Mouse (Mus musculus): ENCODE measurements around the gene Olfr361. TPM values are rescaled to one million over a fixed set of nuclear protein-coding genes. Genes with fewer than 3 reads are reported as not detected.
"Not testable (repeated sequence)": the region's sequence is repeated elsewhere in the genome, so short reads cannot be mapped to it uniquely, and the experiment has no call there.

Olfr361 gene
- not detected in 2 replicates for polyA plus RNA-seq (2016; fragmentation: Nextera tagmentation; extraction: Ambion mirVana)

DNA sequence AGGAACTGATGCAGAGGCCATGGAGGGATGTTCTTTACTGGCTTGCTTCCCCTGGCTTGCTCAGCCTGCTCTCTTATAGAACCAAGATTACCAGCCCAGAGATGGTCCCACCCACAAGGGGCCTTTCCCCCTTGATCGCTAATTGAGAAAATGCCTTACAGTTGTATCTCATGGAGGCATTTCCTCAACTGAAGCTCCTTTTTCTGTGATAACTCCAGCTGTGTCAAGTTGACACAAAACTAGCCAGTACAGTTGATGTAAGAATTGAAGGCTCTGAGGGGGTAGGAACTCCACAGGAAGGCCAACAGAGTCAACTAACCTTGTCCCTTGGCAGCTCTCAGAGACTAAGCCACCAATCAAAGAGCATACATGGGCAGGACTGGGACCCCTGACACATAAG, at the start of gene Olfr361:
Gene Olfr361 (minus strand): TSS at position 101 of the 400 bp plus-strand sequence.
- not testable (repeated sequence) for H3K9ac ChIP-seq; ATAC-seq (ENCODE audit: insufficient number of reproducible peaks, insufficient read depth, low FRiP score, low TSS enrichment); H3K4me1 ChIP-seq; H3K4me3 ChIP-seq; H3K27me3 ChIP-seq; H3K9me3 ChIP-seq; H3K27ac ChIP-seq; H3K36me3 ChIP-seq; H3K4me2 ChIP-seq (replicated peaks)
- 53% methylated on average over 1 of the region's 1 CpGs for WGBS

DNA sequence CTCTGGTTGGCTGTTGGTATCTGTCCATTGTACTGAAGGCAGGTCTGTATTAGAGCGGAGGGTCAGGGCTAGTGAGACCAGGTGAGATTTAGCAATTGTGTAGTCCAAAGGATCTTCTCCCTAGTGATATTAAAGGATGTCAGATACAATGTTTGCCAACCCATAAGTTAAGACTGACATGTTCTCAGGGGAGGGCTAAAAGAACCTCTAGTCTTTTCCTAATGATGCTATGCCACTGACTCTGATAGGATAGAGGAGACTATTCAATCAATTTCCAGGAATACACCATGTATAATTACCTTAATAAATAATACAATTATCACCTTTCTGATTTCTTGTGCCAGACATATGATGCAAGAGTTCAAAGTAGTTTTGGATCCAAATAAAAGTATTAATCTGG, 28.7 kb upstream of the Olfr361 start, which contains the start of gene Olfr362:
Gene Olfr362 (minus strand): TSS at position 101 of the 400 bp plus-strand sequence.
- H3K27me3 ChIP-seq: no peaks in the 10 kb centered on the region
- H3K4me2 ChIP-seq (replicated peaks): no peak within 1 kb of the TSS
- no peak for ATAC-seq (ENCODE audit: insufficient number of reproducible peaks, insufficient read depth, low FRiP score, low TSS enrichment)
- no peaks in the 10 kb centered on the region for H3K36me3 ChIP-seq
- H3K9ac ChIP-seq: no peak within 1 kb of the TSS
- H3K4me3 ChIP-seq: no peak within 1 kb of the TSS
- no peak within 1 kb of the TSS for H3K27ac ChIP-seq
- peaks cover 13% of the 10 kb centered on the region; the same call in 1 of the 2 replicates for H3K9me3 ChIP-seq
- H3K4me1 ChIP-seq: no peaks in the 10 kb centered on the region
- WGBS: 85% methylated on average over 1 of the region's 1 CpGs

DNA sequence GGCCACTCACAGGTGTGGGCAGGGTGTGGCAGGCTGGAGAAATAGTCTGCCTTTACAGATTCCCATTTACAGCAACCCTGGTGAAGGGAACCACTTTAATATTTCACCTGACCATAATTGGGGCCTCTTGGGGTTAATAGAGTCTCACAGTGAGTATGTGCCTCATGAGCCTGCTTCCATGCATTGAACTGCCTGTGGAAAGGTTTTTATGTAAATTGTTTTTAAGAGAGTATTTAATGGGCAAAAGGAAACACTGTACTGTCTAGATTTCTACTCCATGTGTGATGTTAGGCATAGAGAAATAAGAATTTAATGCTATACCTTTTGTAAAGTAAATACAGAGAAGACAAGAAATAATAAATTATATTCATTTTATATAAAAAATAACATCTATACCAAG, 23.6 kb downstream of the Olfr361 start, which contains the start of gene Olfr360:
Gene Olfr360 (plus strand): TSS at position 301 of the 400 bp plus-strand sequence.
- Histone ChIP-seq H3K27ac (no peak within 1 kb of the TSS), H3K4me3 (no peak within 1 kb of the TSS), H3K27me3 (no peaks in the 10 kb centered on the region), H3K9ac (no peak within 1 kb of the TSS), H3K36me3 (no peaks in the 10 kb centered on the region), H3K4me1 (no peaks in the 10 kb centered on the region), H3K4me2 (replicated peaks) (no peak within 1 kb of the TSS), H3K9me3 (peaks cover 7% of the 10 kb centered on the region)
- ATAC-seq (ENCODE audit: insufficient number of reproducible peaks, insufficient read depth, low FRiP score, low TSS enrichment): no peak

Other genes starting within 250 kb of the Olfr361 start
- not detected in 2 replicates for gene Olfr350, start 243.0 kb downstream of the Olfr361 start, polyA plus RNA-seq (2016; fragmentation: Nextera tagmentation; extraction: Ambion mirVana)
- not detected in 2 replicates for gene Olfr351, start 226.6 kb downstream of the Olfr361 start, polyA plus RNA-seq (2016; fragmentation: Nextera tagmentation; extraction: Ambion mirVana)
- gene Olfr352, start 220.8 kb downstream of the Olfr361 start, polyA plus RNA-seq (2016; fragmentation: Nextera tagmentation; extraction: Ambion mirVana): not detected in 2 replicates
- gene Olfr353, start 196.4 kb downstream of the Olfr361 start, polyA plus RNA-seq (2016; fragmentation: Nextera tagmentation; extraction: Ambion mirVana): not detected in 2 replicates
- gene Olfr354, start 183.6 kb downstream of the Olfr361 start, polyA plus RNA-seq (2016; fragmentation: Nextera tagmentation; extraction: Ambion mirVana): not detected in 2 replicates
- gene Olfr355, start 160.4 kb downstream of the Olfr361 start, polyA plus RNA-seq (2016; fragmentation: Nextera tagmentation; extraction: Ambion mirVana): not detected in 2 replicates
- not detected in 2 replicates for gene Olfr356, start 152.2 kb downstream of the Olfr361 start, polyA plus RNA-seq (2016; fragmentation: Nextera tagmentation; extraction: Ambion mirVana)
- not detected in 2 replicates for gene Olfr357, start 95.5 kb downstream of the Olfr361 start, polyA plus RNA-seq (2016; fragmentation: Nextera tagmentation; extraction: Ambion mirVana)
- gene Olfr358, start 80.0 kb downstream of the Olfr361 start, polyA plus RNA-seq (2016; fragmentation: Nextera tagmentation; extraction: Ambion mirVana): not detected in 2 replicates
- not detected in 2 replicates for gene Olfr360, start 23.5 kb downstream of the Olfr361 start, polyA plus RNA-seq (2016; fragmentation: Nextera tagmentation; extraction: Ambion mirVana)
- gene Olfr362, start 28.6 kb upstream of the Olfr361 start, polyA plus RNA-seq (2016; fragmentation: Nextera tagmentation; extraction: Ambion mirVana): not detected in 2 replicates
- gene Olfr364-ps1, start 50.0 kb upstream of the Olfr361 start, polyA plus RNA-seq (2016; fragmentation: Nextera tagmentation; extraction: Ambion mirVana): not detected in 2 replicates
- gene Olfr365, start 98.9 kb upstream of the Olfr361 start, polyA plus RNA-seq (2016; fragmentation: Nextera tagmentation; extraction: Ambion mirVana): not detected in 2 replicates
- gene Olfr366, start 122.3 kb upstream of the Olfr361 start, polyA plus RNA-seq (2016; fragmentation: Nextera tagmentation; extraction: Ambion mirVana): not detected in 2 replicates
- gene Olfr368, start 237.2 kb upstream of the Olfr361 start, polyA plus RNA-seq (2016; fragmentation: Nextera tagmentation; extraction: Ambion mirVana): not detected in 2 replicates